Mouse (Mus musculus) spleen, adult 2 months (tissue): ENCODE measurements around the gene Paxbp1.

Source experiments
- CTCF ChIP-seq: fragments of 200-500 bp; IDR thresholded peaks from 2 replicates; pipeline ENCODE4 v1.5.1; 2011; ENCODE audit warnings: mild to moderate bottlenecking, inconsistent platforms; ENCODE audit not compliant: insufficient read depth, insufficient read length, insufficient replicate concordance; ENCODE audit errors: extremely low read depth
- POLR2A ChIP-seq: fragments of 200-500 bp; IDR thresholded peaks from 2 replicates; pipeline ENCODE4 v1.6.1; 2011; ENCODE audit warnings: low read depth, low read length, inconsistent platforms

- TF ChIP-seq CTCF (no peak), POLR2A (no peak)
Observed at GRCm38 (mm10) chr16:91010581-91011020, 33.7 kb downstream of the Paxbp1 start.
